Mouse (Mus musculus) heart, postnatal 10 days (tissue): ENCODE data around the gene Cstl1. TPM values are rescaled to one million over a fixed set of nuclear protein-coding genes. Genes with fewer than 3 reads are reported as not detected.
"Not testable (repeated sequence)": the region's sequence is repeated elsewhere in the genome, so short reads cannot be mapped to it uniquely, and the experiment has no call there.

Experiments used
- DNase-seq, 2 experiments: peaks; one replicate each; pipeline ENCODE4 v3.0.0; 2021
- intact Hi-C: fragments of 180-260 bp; cut with DNase I; formaldehyde crosslinking; loops from one replicate; pipeline ENCODE4 v1.15.1; 2025
- total RNA-seq, 2 experiments: library from RNA; stranded (reverse); gene quantifications; 2 replicates each; pipeline ENCODE4 v1.2.3; 2021

Cstl1 gene
- not detected for total RNA-seq

- intact Hi-C loops: loop anchor here (10.0 kb wide), 1 partner anchor 165 kb away; no protein-coding TSS in a partner anchor
- no peak for DNase-seq
Observed at GRCm38 (mm10) chr2:148750058-148750457, at the start of gene Cstl1. Gene Cstl1, plus strand, starts transcription at chr2:148750358.

- DNase-seq: peak in 1 of 2 experiments; percentile 34
- intact Hi-C loops: no loop called here
Observed at GRCm38 (mm10) chr2:148706409-148707201, 43.6 kb upstream of the Cstl1 start.

DNA sequence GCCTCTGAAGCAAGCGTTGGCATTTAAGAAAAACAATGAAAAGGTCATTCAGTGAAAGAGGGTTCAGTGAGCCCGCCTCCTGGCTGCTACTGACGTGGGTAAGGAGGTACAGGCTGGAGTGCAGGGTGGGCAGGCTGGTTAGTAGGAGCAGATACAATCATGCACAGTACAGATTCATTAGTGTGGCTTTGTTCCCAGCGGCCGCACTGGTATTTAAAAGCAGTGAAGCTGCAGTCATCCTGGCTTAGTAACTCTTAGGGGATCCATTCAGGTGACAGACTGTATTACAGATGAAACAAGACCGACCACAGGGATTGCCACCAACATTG lies 43.0 kb upstream of the Cstl1 start:
- DNase-seq: no peak
- intact Hi-C loops: no loop called here

- intact Hi-C loops: no loop called here
- no peak for DNase-seq
Observed at GRCm38 (mm10) chr2:148712326-148712725, 37.8 kb upstream of the Cstl1 start.

GRCm38 (mm10) chr2:148717072-148717471 lies 33.1 kb upstream of the Cstl1 start:
- no peak for DNase-seq
- intact Hi-C loops: no loop called here

- DNase-seq: no peak
- intact Hi-C loops: no loop called here
Observed at GRCm38 (mm10) chr2:148719271-148719995, 30.7 kb upstream of the Cstl1 start.

DNA sequence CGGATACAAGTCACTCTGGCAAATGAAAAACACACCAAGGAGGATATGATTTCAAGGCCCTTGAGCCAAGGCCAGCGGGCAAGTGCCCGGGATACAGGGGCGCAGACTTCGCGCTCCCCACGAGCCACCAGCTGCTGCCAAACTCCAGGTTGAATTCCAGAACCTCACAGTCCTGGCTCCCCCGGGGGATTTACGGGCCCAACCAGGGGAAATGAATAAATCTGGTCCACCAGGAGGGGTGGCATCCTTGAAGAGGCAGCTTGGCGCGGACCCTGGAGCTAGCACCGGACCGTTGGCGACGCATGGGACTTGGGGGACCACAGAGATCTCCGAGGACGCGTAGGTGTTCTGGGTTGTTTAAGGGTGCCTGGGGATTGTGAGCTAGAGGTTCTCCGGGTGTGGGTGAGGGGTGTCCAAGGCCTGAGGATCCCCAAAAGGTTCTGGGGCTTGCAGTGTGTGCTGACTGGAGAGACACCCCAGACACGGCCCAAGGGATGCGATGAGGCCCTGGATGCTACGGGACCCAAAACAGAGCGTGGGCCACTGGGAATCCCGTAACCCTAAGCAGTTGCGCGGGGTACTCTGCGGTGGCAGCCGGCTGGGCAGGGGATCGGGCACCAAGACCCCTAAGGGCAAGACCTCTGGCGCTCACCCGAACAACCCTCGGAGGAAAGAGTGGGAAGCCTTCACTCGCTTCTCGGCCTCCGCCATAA lies 18.4 kb upstream of the Cstl1 start:
- intact Hi-C loops: loop anchor here (2.0 kb wide), 1 partner anchor 51 kb away; the partner anchor contains the start of gene Gzf1
- DNase-seq: peak; percentile 24 to 44

DNA sequence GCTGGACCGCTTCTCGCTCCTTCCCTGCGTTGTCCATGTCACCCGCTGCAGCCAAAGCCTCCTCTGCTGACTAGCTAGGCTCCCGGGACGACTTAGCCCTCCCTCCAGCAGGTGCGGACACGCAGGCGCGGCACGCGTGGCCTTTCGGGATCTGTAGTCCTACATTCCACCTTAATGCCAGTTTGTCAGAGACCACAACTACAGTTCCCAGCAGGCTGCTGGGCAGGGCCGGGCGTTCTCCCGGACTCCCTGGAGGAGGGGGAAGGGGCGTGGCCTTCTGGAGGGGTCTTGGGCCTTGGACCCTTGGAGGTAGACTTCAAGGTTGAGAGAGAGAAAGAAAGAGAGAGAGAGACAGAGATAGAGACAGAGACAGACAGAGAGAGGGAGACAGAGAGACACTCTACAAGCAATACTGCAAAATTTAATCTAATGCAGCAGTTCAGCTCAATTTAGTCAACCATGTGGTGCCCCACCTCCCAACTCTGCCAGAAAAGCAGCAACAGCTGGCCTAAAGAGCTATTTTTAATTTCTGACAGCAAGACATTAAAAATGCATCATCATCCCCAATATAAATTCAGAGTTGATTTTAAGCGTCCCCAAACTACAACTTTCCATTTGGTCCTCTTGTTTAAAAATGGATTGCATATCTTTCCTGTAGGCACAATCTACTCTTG lies 17.7 kb upstream of the Cstl1 start, which contains the start of gene Napb:
Napb (minus strand) TSS at position 141 of the 674 bp plus-strand sequence.
- peak; percentile 95 for DNase-seq
- intact Hi-C loops: loop anchor here (2.0 kb wide), 1 partner anchor 52 kb away; the partner anchor contains the start of gene Gzf1

DNA sequence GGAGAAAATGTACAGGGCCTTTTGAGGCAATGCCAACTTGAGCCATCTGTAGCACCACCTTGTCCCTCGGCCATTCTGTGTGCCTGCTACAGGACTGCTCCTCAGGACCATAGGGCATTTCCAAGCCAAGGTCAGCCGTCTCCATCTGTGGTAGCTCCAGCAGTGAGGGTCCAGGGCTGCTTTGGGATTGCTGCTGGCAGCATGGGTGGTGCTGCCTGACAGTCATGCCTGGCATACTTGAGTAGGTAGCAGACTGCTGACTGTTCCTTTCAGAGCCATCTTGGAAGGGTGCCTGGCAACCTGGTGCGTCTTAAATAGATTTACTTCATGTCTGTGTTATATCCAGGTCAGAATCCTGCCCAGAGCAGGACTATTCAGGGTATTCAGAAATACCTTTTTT lies 7.2 kb upstream of the Cstl1 start:
- intact Hi-C loops: no loop called here
- no peak for DNase-seq

- intact Hi-C loops: no loop called here
- DNase-seq: no peak
Observed at GRCm38 (mm10) chr2:148743846-148744407, 6.2 kb upstream of the Cstl1 start.

DNA sequence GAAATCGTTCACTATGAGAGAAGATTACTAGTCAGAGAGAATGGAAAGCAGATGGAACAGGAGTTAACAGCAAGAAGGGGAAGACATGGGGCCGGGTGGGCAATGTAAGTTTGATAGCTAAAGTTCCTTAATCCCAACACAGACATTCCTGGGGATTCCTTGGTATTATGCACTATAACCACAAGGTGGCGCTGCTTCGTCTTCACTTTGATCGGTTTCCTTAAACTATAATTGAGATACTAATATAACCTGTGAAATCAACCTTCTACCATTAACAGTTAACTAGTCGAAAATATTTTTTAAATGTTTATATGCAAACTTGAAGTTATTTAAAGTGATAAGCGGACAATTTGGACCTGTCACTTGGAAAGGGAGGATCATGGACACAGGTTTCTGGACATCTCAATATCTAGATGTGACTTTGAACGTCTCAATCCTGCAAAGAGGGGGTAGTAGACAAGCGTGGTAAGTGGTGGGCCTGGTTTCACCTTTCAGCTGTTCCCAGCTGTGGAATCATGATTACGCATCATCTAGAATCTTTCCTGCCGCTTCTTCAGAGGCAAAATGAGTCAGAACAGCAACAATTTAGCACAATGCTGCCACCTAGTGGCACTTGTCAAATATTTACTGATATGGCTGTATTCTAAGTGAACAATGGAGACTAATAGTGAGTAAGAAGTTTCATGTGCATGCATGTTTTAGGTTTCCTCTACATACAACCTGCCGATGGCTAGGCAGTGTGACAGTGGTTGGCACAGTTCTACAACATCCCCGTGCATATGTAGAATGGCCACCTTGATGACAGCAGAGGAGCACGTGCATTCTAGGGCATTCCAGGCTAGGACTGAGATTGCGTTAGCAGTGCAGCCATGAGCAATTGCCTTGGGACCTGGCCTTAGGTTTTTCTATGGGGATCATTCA lies 2.0 kb downstream of the Cstl1 start:
- peak; percentile 82 to 88 for DNase-seq
- intact Hi-C loops: loop anchor here (1.0 to 10.0 kb wide), 3 partner anchors 99 to 167 kb away; no protein-coding TSS in a partner anchor

DNA sequence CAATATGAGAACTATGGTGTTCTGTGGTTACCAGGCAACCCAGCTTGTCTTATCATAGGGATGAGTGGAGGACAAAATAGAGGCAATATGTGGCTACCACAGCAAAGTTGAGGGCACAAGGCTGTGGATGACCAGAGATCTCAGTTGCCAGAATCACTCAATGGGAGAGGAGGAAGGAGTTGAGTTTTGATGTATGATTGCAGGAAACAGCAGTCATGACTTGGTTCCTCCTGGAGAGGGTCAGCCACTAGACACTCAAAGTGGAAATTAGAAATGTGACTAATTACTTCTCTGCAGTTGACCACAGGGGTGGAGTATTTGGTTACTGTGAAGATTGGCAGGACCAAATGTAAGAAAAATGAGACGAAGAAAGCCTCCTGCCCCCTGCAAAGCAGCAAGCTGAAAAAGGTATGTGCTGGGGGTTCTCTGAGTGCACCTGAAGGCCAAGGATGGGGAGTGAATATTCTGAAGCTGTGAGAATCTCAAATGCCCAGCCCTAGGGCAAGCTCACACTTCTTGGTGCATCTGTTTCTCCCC lies 4.2 kb downstream of the Cstl1 start:
- DNase-seq: no peak
- intact Hi-C loops: loop anchor here (10.0 kb wide), 1 partner anchor 170 kb away; no protein-coding TSS in a partner anchor

GRCm38 (mm10) chr2:148763648-148764388 lies 13.7 kb downstream of the Cstl1 start:
- DNase-seq: no peak
- intact Hi-C loops: no loop called here

DNA sequence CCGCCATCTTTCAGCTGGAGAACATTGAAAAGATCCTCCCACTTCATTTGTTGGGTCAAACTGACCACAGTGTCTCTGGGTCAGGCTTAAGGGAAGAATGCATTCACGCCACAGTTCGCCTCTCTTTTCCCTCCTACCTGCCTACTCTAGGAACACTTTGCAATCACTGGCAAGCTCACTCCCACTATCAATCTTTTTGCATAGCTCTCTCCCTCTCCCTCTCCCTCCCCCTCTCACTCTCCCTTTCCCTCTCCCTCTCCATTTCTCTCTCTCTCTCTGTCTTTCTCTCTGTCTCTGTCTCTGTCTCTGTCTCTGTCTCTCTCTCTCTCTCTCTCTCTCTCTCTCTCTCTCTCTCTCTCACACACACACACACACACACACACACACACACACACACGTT lies 21.2 kb downstream of the Cstl1 start, which contains the start of gene Cst11:
Cst11 (minus strand) TSS at position 101 of the 400 bp plus-strand sequence.
- DNase-seq, intact Hi-C loops: not testable (repeated sequence)

- intact Hi-C loops: no loop called here
- DNase-seq: no peak
Observed at GRCm38 (mm10) chr2:148781709-148782108, 31.6 kb downstream of the Cstl1 start, which contains the start of gene 8030411F24Rik. Gene 8030411F24Rik, plus strand, starts transcription at chr2:148782009.

- intact Hi-C loops: no loop called here
- no peak for DNase-seq
Observed at GRCm38 (mm10) chr2:148789142-148789541, 39.0 kb downstream of the Cstl1 start, which contains the start of gene Cst12. Gene Cst12, plus strand, starts transcription at chr2:148789361.

DNA sequence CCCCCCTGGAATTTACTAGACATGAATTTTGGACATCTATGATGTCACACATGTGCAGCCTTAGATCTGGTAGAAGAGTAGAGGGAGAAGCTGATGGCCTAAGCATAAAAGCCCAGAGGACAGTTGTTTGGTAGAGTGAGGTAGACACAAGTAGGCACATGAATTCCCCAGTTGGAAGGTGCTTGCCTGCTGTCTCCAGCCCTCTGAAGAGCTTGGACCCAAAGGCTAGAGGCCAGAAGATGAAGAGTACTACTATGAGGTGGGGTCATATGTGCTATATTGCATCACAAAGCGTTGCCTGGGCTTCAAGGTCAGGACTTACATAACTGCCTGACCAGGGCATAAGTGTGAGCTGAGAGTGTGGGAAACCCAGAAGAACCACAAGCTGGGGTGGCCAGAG lies 48.3 kb downstream of the Cstl1 start, which contains the start of gene Cst8:
Cst8 (plus strand) TSS at position 301 of the 400 bp plus-strand sequence.
- DNase-seq: no peak
- intact Hi-C loops: no loop called here

DNA sequence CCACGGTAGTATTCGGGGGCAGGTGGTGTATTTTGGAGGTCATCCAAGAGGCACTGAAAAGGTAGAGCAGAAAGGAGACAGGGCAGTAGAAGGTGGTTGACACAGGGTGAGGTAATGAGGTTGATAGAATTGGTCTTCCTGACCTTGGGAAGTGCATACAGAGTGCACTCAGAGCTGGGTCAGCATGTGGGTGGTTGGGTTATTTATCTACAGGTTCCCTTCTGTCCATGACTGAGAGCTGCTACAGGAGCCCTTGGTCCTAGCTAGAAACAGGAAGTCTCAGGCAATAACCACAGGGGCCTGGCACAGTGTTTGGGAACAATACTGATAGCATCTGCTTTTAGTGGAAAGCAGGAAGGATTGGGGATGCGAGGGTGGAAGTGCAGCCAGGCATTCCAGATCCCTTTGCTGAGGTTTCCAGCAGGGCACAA lies 51.3 kb downstream of the Cstl1 start:
- DNase-seq: peak in 1 of 2 experiments; percentile 5
- intact Hi-C loops: no loop called here
